Mouse (Mus musculus): ENCODE results near the gene Katnb1.

Gene Katnb1

DNA sequence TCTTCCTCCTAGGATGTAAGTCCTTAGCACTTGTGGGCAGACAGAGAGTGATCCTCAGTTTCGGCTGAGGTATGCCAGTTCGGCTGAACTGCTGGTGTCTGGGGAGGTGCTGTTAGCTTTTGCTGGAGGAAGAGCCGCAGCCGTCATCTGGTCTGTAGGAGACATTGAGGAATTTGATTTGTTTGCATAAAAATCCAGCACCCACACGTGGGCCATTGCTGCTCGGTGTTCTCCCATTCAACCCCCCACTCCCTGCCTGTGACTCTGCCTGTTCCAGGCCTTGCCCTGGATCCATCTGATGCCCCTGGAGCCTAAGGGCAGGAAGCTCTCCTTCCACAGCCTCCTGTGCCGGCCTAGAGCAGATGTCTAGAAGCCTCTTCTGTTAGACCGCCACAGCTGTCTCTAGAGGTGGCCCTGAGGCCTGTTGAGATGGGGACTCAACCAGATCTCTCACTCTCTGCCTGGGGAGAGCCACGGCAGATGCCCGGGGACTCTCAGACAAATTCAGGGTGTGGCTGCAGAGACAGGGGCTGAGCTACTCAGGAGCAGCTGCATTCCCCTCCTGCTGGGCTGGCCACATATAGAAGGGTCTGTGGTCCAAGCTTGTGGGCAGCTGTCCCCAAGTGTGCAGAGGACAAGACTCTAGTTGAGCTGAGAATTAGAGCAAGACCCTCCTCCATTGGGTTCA lies 3.9 kb downstream of the Katnb1 start:
- DNase-seq (ENCODE audit: low spot score), result no peak

DNA sequence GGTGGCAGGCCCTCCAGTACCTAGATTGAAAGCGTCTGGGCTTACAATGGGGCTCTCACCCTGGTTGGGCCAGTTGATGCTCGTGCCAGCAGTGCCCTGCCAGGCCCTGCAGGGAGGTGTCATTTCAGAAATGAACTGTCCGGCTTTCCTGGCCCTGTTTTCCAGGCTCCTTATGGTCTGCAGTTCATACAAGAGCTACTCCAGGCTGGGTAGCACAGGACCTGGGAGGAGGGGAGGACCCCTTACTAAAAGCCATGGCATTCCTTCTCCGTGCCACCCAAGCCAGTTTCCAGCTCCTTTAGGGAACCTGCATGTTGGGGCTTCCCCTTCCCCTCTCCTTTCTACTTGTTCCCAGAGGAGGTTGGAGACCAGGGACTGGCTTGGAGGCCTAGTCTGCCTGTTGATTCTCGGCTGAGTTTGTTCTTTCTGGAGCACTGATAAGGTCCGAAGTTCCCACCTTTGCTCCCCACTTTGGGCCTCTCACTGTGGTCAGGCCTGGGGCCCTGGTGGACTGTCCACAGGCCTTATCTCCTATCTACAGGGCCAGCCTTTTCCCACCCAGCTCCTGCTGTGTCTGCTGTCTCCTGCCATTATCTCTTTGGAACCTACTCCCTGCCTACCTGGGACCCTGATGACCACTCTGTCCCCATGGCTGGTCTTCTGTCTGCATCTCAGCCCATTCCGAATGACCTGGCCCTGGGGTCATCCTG lies 4.6 kb downstream of the Katnb1 start:
- no peak for DNase-seq (ENCODE audit: low spot score)

DNA sequence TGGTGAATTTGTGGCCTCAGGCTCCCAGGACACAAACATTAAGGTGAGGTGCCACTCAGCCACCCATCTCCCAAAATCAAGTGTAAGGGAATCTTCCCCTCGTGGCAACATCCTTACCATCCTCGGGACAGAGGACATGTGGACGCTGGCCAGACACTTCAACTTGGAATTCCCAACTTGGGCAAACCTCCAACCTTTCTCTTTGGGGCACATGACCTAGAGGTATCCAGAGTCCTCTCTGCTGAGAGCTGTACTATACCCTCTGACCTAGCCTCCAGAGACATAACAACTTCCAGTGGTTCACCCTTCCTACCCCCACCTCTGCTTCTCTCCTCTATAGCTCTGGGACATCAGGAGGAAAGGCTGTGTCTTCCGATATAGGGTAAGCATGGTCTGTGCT lies 12.6 kb downstream of the Katnb1 start:
- no peak for DNase-seq (ENCODE audit: low spot score)

DNA sequence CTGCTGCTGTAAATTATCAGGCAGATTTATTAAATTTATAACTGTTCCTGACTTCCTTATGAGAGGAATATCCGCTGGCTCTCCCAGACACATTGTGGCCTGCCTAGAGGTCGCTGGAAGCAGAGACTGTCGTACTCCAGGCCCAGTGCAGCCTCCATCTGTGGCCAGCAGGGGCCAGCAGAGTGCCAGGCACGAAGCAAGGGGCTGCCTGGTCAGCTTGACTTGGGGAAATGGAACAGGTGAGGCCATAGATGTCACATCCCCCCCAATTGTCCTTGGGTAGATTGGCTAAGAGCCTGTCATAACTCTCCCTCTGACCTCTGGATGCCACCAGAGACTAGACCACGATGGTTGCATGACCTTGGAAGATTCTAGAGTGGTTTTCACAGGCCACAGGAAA lies 18.0 kb downstream of the Katnb1 start:
- no peak for DNase-seq (ENCODE audit: low spot score)

DNA sequence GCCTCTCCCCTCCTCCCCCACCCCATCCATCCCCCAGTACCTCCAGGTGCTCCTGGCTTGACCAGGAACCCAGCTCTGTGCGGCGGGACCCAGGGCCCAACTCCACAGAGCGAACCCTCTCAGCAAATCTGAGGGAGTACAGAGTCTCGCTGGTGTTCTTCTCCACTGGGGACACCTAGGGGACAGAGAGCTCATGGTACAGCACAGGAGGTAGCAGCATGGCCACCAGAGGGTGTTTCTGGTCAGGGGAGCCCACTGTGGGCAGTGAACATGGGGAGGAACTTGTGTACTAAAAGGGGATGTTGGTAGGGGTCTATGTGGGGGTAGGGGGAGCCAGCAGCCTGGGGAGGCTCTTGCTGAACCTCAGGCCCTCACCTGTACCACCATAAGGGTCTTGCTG lies 21.0 kb downstream of the Katnb1 start:
- DNase-seq (ENCODE audit: low spot score), result no peak

DNA sequence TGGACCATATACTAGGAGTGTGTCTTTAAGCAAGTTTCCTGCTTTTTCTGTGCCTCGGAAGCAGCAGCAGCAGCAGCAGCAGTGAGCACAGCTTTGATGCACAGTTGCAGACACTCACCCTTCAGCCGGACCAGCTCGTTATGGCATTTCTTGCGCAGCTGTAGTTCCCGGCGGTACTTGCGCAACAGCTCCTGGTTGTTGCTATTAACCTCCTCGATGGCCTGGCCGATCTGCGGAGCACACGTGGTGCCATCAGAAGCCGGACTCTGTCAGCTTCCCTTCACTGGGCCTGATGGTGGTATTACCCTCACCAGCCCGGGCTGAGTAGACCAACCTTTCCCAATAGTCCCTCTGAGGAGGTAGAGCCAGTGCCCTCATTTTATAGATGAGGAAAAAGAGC lies 26.3 kb downstream of the Katnb1 start:
- DNase-seq (ENCODE audit: low spot score), result no peak

DNA sequence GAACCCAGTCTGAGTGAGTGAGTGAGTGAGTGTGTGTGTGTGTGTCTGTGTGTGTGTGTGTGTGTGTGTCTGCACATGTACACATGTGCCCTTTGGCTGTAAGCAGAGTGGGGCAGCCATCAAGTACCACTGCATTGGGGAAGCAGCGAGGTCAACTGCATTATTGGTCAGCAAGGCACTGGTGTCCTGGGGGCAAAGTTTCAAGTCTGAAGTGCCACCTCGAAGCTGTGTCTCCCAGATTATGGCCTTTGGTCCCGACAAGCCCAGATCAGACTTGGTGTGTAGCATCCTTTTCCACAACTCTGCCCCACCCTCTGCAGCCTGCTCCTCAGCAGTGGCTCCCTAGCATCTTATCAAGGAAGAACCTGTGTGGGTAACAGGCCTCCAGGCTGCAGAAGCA lies 31.6 kb downstream of the Katnb1 start:
- no peak for DNase-seq (ENCODE audit: low spot score)

DNA sequence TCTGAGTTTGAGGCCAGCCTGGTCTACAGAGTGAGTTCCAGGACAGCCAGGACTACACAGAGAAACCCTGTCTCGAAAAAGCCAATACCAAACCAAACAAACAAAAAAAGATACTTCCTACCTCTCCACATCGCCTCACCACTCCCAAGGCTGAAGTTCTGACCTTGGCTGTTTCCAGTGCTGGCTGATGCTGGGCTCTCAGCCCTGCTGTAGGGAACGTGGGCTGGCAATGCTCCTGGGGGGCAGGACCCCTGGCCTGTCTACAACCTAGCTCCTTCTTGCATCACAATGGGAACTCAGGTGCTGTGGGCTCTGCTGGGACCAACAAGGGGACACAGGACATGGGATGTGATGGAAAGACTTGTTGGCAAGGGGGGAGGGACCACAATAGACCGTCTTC lies 32.1 kb downstream of the Katnb1 start:
- no peak for DNase-seq (ENCODE audit: low spot score)

DNA sequence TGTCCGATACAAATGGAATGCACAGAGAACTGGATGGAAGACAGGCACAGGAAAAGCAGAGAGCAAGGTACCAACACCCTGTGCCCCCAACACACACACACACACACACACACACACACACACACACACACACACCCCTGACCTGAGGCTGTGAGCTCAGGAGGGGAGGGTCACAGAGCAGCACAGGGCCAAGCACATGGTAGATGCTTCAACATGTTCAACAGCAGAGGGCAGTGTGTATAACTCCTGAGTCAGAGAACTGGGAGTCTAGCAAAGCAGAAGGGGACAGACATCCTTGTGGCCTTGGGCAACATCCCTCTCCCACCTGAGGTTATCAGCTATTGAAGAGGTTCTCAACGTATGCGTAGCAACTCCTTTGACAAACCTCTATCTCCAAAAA lies 32.8 kb downstream of the Katnb1 start:
- DNase-seq (ENCODE audit: low spot score), result no peak

DNA sequence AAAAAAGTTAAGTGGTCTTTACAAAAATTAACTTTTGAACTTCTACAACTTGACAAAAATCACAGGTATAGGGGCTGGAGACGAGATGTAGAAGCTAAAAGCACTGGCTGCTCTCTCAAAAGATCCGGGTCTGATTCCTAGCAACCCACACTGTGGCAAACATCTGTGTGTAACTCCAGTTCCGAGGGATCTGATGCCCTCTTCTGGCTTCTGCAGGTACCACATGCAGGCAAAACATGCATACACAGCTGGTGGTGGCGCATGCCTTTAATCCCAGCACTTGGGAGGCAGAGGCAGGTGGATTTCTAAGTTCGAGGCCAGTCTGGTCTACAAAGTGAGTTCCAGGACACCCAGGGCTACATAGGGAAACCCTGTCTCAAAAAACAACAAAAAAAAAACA lies 42.5 kb downstream of the Katnb1 start:
- DNase-seq (ENCODE audit: low spot score), result no peak

DNA sequence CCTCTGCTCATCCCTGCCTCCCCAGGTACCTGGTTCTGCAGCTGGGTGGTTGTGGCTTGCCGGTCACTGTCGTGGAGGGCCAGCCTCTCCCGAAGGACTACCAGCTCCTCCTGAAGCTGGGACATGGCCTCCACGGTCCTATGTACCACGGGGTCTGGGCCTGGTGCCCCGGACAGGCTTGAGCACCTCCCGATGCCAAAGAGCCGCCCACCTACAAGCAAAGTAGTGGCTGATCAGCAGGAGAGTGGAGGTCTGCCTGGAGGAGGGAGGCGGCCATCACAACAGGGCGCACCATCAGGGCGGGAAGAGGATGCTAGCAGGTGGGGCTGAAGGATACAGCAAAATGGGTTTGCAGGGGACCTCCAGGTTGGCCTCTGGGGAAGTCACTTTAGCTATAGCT lies 45.5 kb downstream of the Katnb1 start:
- no peak for DNase-seq (ENCODE audit: low spot score)

DNA sequence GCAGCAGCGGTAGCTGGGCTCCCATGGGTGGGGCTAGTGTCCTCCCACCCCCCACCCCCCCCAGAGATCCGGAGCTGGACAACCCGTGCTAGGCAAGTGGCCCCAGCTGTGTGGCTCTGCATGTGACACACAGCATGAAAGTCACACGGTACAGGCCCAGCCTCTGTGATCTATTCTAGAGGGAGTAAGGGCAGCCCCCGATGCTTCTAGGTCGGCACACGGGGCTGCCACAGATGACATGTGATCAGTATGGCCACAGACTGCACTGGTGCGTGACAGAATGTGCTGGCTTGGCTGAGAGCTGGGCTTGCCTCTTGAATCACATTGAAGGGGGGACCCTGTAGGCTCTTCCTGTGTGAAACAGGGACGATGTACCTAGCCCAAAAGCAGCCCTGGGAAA lies 46.7 kb downstream of the Katnb1 start:
- DNase-seq (ENCODE audit: low spot score), result no peak

DNA sequence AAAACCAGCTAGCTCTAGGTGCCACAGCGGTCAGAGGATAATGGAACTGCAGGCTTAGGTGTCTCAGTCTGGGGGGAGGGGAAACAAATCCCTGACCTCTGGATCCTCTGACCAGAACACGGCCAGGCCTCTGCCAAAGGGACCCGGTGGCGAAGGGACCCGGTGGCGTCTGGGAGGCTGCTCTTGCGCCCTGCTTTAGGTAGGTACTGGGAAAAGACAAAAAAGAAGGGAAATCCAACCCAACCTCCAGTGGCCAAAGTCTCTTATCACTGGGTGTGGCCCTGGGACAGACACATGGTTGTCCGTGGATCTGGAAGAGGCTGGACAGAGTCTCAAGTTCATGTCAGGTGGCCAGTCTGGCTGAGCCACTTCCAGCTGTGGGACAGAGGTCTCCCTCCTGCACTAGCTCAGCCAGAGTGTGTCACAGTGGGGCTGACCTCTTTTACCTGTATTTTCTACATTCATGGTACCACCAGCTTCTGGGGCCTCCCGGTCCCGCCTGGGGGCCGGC lies 47.8 kb downstream of the Katnb1 start:
- no peak for DNase-seq (ENCODE audit: low spot score)

DNA sequence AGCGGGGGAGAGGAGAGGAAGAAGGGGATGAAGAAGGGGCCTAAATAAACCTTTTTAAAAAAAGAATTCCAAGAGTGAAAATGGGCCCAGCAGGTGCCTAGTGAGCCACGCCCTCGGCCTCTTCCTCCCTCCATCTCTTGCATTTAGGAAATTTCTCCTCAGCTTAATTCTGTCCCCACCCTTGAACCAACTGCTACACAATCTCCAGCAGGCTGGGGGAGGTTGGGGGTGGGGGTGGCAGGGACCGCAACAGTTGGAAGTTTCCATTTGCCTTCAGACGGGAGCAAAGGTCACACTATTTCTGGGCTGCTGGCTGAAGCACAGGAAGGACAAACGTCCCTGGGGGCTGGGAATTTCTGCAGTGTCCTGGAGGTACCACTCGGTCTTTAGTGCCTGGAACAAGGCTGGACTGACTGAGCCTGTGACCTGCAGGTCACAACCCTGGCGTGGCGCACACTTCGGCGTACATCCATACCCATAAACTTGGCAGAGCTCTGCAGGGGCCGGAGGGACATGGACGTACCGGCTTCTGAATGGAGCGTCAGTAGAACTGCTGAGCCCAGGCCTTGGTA lies 50.1 kb downstream of the Katnb1 start:
- DNase-seq (ENCODE audit: low spot score), result no peak

DNA sequence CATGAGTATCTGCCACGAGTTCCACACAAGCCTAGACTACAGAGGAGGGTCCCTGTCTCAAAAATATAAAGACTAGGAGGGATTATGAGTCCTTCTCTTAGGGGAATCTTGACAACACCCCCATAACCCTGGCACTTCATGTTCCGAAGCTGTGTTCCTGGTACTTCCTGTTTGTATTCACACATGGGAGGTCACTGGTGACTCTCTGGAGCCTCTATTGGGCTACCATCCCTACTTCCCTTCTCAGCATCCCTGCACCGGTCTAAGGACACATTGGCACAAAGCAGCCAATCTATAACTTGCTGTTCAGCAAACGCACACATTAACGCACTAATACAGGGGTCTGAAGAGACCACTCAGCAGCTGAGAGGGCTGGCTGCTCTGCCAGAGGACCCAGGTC lies 51.0 kb downstream of the Katnb1 start:
- DNase-seq (ENCODE audit: low spot score), result no peak

DNA sequence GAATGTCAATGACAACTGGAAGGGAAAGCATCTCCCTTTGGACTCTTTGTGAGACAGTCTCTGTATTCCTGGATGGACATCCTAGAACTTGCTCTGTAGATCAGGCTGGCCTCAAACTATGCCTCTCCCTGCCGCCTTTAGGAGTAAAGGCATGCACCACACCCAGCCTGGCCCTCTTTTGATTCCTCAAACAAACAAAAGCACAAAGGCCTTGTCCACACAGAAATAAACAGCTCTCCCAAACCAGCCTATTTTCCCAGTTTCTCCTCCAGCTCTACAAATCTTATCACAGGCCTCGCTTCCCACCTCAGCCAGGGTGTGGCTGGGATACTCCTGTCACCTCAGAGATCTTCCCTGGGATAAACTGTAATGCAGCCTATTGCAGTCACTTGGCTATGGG lies 53.2 kb downstream of the Katnb1 start:
- DNase-seq (ENCODE audit: low spot score), result no peak

DNA sequence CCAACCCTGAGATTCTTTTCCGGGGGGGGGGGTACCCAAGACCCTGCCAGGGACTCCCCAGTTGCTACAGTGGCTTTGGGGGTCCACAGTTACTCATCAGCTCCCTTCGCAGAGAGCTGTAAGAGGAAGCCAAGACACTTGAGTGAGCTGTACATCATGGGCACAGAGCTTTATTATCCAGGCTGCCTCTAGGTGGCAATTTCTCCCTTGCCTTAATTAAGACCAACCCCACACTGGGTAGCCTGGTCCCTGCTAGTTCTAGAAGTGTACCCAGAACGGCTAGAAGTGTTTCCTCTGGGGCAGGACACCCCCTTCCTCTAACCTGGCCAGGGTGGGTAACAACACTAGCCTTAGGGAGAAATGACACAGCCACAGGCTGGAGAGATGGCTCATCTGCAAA lies 54.3 kb downstream of the Katnb1 start:
- DNase-seq (ENCODE audit: low spot score), result no peak

DNA sequence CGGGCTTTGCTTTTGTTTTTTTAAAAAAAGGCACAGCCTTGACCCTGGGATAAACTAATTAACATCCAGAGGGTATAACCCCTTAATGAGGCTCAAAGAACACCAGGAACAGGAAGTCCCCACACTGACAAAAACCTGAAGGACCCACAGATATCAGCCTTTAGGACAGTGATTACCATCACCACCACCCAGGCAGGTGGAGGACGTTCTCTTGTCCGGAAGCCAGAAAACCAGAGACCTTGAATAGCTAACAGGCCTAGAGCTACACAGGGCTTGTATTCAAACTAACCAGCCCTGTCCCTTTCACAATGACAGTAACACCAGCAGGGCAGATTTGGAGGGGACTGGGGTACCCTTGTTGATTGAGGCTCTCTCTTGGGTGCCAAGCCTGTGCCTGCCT lies 55.2 kb downstream of the Katnb1 start:
- DNase-seq (ENCODE audit: low spot score), result no peak

DNA sequence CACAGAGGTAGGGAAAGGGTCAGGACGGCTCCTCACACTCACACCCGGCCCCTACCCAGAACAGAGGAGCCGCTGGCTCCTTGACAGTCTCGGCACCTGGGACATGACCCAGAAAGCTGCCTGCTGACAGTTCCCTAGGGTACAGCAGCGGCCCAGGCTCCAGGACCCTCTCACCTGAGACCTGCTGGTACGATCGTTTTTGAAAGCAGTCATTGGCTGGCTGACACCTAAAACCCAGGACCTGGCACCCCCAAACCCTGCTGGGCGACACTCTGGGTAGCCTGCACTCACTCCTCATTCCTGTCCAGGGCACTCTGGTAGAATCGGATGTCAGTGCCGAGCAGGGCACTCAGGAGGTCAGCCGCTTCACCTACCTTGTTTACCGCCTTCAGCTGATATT lies 56.2 kb downstream of the Katnb1 start:
- no peak for DNase-seq (ENCODE audit: low spot score)

DNA sequence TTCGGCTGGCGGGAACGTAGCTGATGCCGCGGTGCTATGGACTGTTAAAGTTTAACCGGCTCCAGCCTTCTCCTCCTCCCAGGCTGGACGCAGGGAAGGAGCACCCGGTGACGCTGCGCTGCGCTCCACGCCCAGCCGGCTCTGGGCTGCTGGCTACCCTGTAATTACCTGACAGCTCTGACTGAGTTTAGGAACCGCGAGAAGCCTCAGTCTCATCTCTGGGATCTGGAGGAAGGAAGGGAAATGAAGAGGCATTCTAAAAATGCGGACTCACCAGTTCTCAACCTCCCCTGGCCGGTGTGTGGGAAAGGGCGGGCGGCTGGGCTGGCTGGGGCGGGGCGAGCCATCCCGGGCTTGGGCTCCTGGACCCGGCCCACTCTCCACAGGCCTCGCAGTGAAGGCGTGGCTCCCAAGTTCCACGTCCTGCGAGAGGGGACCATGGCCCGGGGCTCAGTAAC lies 56.7 kb downstream of the Katnb1 start:
- no peak for DNase-seq (ENCODE audit: low spot score)

DNA sequence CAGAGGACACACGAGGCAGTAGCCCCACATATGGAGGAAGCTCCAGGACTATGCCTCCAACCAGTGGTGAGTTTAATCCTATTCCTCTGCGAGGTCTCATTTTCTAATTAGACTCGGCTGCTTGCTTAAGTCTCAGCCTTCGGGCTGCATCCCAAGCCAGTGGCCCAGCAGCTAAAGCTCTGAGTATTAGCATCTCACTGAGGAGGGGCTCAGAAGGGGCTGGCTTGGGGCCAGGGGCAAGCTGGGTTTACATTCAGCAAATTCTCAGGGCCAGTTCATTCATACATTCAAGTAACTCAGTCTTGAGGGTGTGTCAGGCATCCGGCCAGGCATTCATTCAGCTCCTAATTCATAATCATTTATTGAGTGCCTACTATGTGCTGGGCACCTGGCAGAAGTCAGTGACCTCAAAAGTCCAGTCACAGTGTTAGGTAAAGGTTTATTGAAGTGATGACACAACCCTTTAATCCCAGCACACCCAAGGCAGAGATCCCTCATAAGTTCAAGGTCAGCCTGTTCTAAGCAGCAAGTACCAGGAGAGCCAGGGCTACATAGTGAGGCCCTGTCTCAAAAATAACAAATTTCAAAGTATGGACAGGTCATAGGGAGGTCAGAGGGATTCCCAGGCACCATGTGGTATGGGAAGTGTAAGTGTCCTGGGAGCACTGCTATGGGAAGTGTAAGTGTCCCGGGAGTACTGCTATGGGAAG lies 57.5 kb downstream of the Katnb1 start:
- DNase-seq (ENCODE audit: low spot score), result no peak

DNA sequence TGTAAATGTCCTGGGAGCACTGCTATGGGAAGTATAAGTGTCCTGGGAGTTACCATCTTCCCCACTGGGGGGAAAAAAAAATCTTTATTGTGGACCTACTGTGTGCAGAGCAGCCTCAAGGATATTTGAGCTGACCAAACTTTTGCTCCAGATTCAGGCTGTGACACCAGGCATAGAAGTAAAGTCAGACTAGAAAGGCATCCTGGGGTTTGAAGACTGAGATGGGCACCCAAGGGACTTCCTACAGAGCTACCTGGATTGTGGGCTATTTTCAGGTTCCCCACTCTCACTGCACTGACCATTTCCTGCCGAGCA lies 58.0 kb downstream of the Katnb1 start:
- no peak for DNase-seq (ENCODE audit: low spot score)

DNA sequence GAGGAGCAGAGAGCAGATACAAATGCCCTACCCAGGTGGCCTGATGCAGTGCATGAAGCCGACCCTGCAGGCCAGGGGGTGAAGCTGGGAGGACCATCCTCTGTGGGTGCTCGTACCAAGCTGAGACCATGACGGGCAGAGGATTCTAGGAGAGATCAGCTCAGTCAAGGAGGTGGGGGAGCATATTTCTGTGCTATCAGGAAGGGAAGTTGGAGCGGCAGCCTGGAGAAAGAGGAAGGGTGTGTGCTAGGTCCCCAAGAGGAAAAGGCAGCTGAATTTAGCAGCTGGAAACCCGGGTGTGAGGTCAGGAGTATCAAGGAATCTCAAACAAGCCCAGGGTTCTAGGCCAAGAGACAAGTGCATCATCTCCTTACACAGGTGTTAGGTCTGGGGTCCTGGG lies 59.6 kb downstream of the Katnb1 start:
- DNase-seq (ENCODE audit: low spot score), result no peak
